Mouse (Mus musculus) myocyte (in vitro differentiated cells): ENCODE measurements at regions not wholly inside any gene's neighbourhood (a gene's known extent, or its start where the extent isn't known, plus 50 kb on each side); places are given as distances from the start of the nearest gene placed in this dataset.

ENCODE experiments used
- CEBPB ChIP-seq: IDR thresholded peaks from 2 replicates; pipeline ENCODE4 v1.6.1; 2011; ENCODE audit warnings: mild to moderate bottlenecking, moderate library complexity; ENCODE audit not compliant: poor library complexity, insufficient read depth, severe bottlenecking
- E2F4 ChIP-seq: IDR thresholded peaks from one replicate; pipeline ENCODE4 v1.6.1; 2011; ENCODE audit warnings: mild to moderate bottlenecking, control low read depth, moderate library complexity; ENCODE audit not compliant: insufficient read depth
- MAX ChIP-seq: IDR thresholded peaks from one replicate; pipeline ENCODE4 v1.6.1; 2011; ENCODE audit warnings: low read depth, mild to moderate bottlenecking, control low read depth
- MYOD1 ChIP-seq, 3 experiments: IDR thresholded peaks; one replicate each; pipeline ENCODE4 v1.6.1; 2011; ENCODE audit warnings: control low read depth in 2 of 3, low read depth in 2 of 3, mild to moderate bottlenecking in 2 of 3, moderate library complexity in 1 of 3; ENCODE audit not compliant: insufficient read length in 2 of 3, control insufficient read depth in 1 of 3
- MYOG ChIP-seq, 3 experiments: IDR thresholded peaks; one replicate each; pipeline ENCODE4 v1.6.1; 2011; ENCODE audit warnings: control low read depth in 2 of 3, low read depth in 2 of 3, mild to moderate bottlenecking in 2 of 3; ENCODE audit not compliant: insufficient read length in 2 of 3, control insufficient read depth in 1 of 3, insufficient read depth in 1 of 3
- POLR2A ChIP-seq: IDR thresholded peaks from one replicate; pipeline ENCODE4 v1.6.1; 2011; ENCODE audit warnings: low read depth, mild to moderate bottlenecking, control low read depth, moderate library complexity; ENCODE audit not compliant: insufficient read length
- POLR2AphosphoS2 ChIP-seq: IDR thresholded peaks from one replicate; pipeline ENCODE4 v1.6.1; 2011; ENCODE audit warnings: low read depth, control low read depth; ENCODE audit not compliant: insufficient read length
- SRF ChIP-seq: IDR thresholded peaks from one replicate; pipeline ENCODE4 v1.6.1; 2011; ENCODE audit warnings: low read depth; ENCODE audit not compliant: control insufficient read depth, insufficient read length
- TCF12 ChIP-seq: IDR thresholded peaks from one replicate; pipeline ENCODE4 v1.6.1; 2011; ENCODE audit warnings: mild to moderate bottlenecking, control low read depth; ENCODE audit not compliant: poor library complexity, insufficient read depth, severe bottlenecking

GRCm38 (mm10) chr12:118519801-118520327 is 218.6 kb upstream of the Sp4 start:
- TF ChIP-seq TCF12: no peak
- TF ChIP-seq CEBPB: no peak
- TF ChIP-seq MAX: no peak
- no peak for TF ChIP-seq POLR2A
- no peak for TF ChIP-seq SRF
- TF ChIP-seq POLR2AphosphoS2: no peak
- no peak for TF ChIP-seq MYOD1 (IDR thresholded peaks at IDR 0.05; ENCODE audit: control insufficient read depth in 1 of 3, insufficient read length in 2 of 3, low read depth in 2 of 3)
- TF ChIP-seq E2F4: no peak
- TF ChIP-seq MYOG (IDR thresholded peaks at IDR 0.05; ENCODE audit: control insufficient read depth in 1 of 3, insufficient read depth in 1 of 3, insufficient read length in 2 of 3, low read depth in 2 of 3): no peak
